Mouse (Mus musculus): ENCODE measurements around the gene Ttll7. TPM values are rescaled to one million over a fixed set of nuclear protein-coding genes. Genes with fewer than 3 reads are reported as not detected.

Ttll7 gene
- total and polyA plus RNA-seq, 2 experiments, result 0.21 to 1.8 TPM

- no peaks in the 10 kb centered on the region for H3K36me3 ChIP-seq (ENCODE audit: control insufficient read depth, insufficient read depth, low read length)
- H3K27me3 ChIP-seq (ENCODE audit: control insufficient read depth, insufficient read depth, low read length), result no peaks in the 10 kb centered on the region
- H3K79me2 ChIP-seq (ENCODE audit: control insufficient read depth, insufficient read depth, low read length), result no peaks in the 10 kb centered on the region
- no peak overlapping the region for H3K27ac ChIP-seq (replicated peaks; ENCODE audit: insufficient read depth, low read depth, low read length)
- no peaks in the 10 kb centered on the region for H3K4me1 ChIP-seq (ENCODE audit: control insufficient read depth, insufficient read depth, low read length)
- no peak overlapping the region for H3K4me3 ChIP-seq (ENCODE audit: insufficient read depth, low read depth, low read length)
- TF ChIP-seq CTCF (IDR thresholded peaks at IDR 0.05; ENCODE audit: low read depth, low read length) (no peak), POLR2A (IDR thresholded peaks at IDR 0.05; ENCODE audit: extremely low read depth, insufficient read depth, low read length) (no peak)
- H3K9ac ChIP-seq (ENCODE audit: low read depth, low read length), result no peak overlapping the region
- WGBS, result 87% methylated on average over 8 of the region's 8 CpGs
- DNase-seq (ENCODE audit: extremely low read depth, low read depth, low spot score), result no peak
Observed at GRCm38 (mm10) chr3:146896581-146896980, 44.4 kb downstream of the Ttll7 start.

GRCm38 (mm10) chr3:146900094-146900493 is 47.9 kb downstream of the Ttll7 start:
- Histone ChIP-seq H3K79me2 (ENCODE audit: control insufficient read depth, insufficient read depth, low read length) (no peaks in the 10 kb centered on the region), H3K36me3 (ENCODE audit: control insufficient read depth, insufficient read depth, low read length) (no peaks in the 10 kb centered on the region), H3K9ac (ENCODE audit: low read depth, low read length) (no peak overlapping the region), H3K4me3 (ENCODE audit: insufficient read depth, low read depth, low read length) (no peak overlapping the region), H3K4me1 (ENCODE audit: control insufficient read depth, insufficient read depth, low read length) (no peaks in the 10 kb centered on the region), H3K27ac (replicated peaks; ENCODE audit: insufficient read depth, low read depth, low read length) (no peak overlapping the region), H3K27me3 (ENCODE audit: control insufficient read depth, insufficient read depth, low read length) (no peaks in the 10 kb centered on the region)
- TF ChIP-seq CTCF (IDR thresholded peaks at IDR 0.05; ENCODE audit: low read depth, low read length) (peak; percentile 26; the same call in 1 of the 2 replicates), POLR2A (IDR thresholded peaks at IDR 0.05; ENCODE audit: extremely low read depth, insufficient read depth, low read length) (no peak)
- WGBS, result 84% methylated on average over 3 of the region's 3 CpGs
- DNase-seq (ENCODE audit: extremely low read depth, low read depth, low spot score), result no peak

- no peak for TF ChIP-seq POLR2A (IDR thresholded peaks at IDR 0.05; ENCODE audit: extremely low read depth, insufficient read depth, low read length)
- TF ChIP-seq CTCF (IDR thresholded peaks at IDR 0.05; ENCODE audit: low read depth, low read length), result no peak
- H3K27me3 ChIP-seq (ENCODE audit: control insufficient read depth, insufficient read depth, low read length), result no peaks in the 10 kb centered on the region
- no peak for DNase-seq (ENCODE audit: extremely low read depth, low read depth, low spot score)
- 74% methylated on average over 4 of the region's 4 CpGs for WGBS
- no peak overlapping the region for H3K9ac ChIP-seq (ENCODE audit: low read depth, low read length)
- H3K4me3 ChIP-seq (ENCODE audit: insufficient read depth, low read depth, low read length), result no peak overlapping the region
- no peaks in the 10 kb centered on the region for H3K4me1 ChIP-seq (ENCODE audit: control insufficient read depth, insufficient read depth, low read length)
- no peaks in the 10 kb centered on the region for H3K36me3 ChIP-seq (ENCODE audit: control insufficient read depth, insufficient read depth, low read length)
- no peaks in the 10 kb centered on the region for H3K79me2 ChIP-seq (ENCODE audit: control insufficient read depth, insufficient read depth, low read length)
- H3K27ac ChIP-seq (replicated peaks; ENCODE audit: insufficient read depth, low read depth, low read length), result no peak overlapping the region
Observed at GRCm38 (mm10) chr3:146901729-146902128, 49.6 kb downstream of the Ttll7 start.

- no peaks in the 10 kb centered on the region for H3K79me2 ChIP-seq (ENCODE audit: control insufficient read depth, insufficient read depth, low read length)
- H3K9ac ChIP-seq (ENCODE audit: low read depth, low read length), result no peak overlapping the region
- H3K4me1 ChIP-seq (ENCODE audit: control insufficient read depth, insufficient read depth, low read length), result no peaks in the 10 kb centered on the region
- H3K27me3 ChIP-seq (ENCODE audit: control insufficient read depth, insufficient read depth, low read length), result no peaks in the 10 kb centered on the region; the same call in 1 of the 2 replicates
- H3K4me3 ChIP-seq (ENCODE audit: insufficient read depth, low read depth, low read length), result no peak overlapping the region
- no peak overlapping the region for H3K27ac ChIP-seq (replicated peaks; ENCODE audit: insufficient read depth, low read depth, low read length)
- WGBS, result 68% methylated on average over 3 of the region's 3 CpGs
- DNase-seq (ENCODE audit: extremely low read depth, low read depth, low spot score), result no peak
- TF ChIP-seq CTCF (IDR thresholded peaks at IDR 0.05; ENCODE audit: low read depth, low read length) (no peak), POLR2A (IDR thresholded peaks at IDR 0.05; ENCODE audit: extremely low read depth, insufficient read depth, low read length) (no peak)
- H3K36me3 ChIP-seq (ENCODE audit: control insufficient read depth, insufficient read depth, low read length), result no peaks in the 10 kb centered on the region
Observed at GRCm38 (mm10) chr3:146905606-146906005, 53.4 kb downstream of the Ttll7 start.

- 71% methylated on average over 5 of the region's 5 CpGs for WGBS
- Histone ChIP-seq H3K4me1 (ENCODE audit: control insufficient read depth, insufficient read depth, low read length) (no peaks in the 10 kb centered on the region), H3K27me3 (ENCODE audit: control insufficient read depth, insufficient read depth, low read length) (no peaks in the 10 kb centered on the region; the same call in 1 of the 2 replicates), H3K36me3 (ENCODE audit: control insufficient read depth, insufficient read depth, low read length) (no peaks in the 10 kb centered on the region), H3K79me2 (ENCODE audit: control insufficient read depth, insufficient read depth, low read length) (no peaks in the 10 kb centered on the region), H3K4me3 (ENCODE audit: insufficient read depth, low read depth, low read length) (no peak overlapping the region), H3K9ac (ENCODE audit: low read depth, low read length) (no peak overlapping the region), H3K27ac (replicated peaks; ENCODE audit: insufficient read depth, low read depth, low read length) (no peak overlapping the region)
- DNase-seq (ENCODE audit: extremely low read depth, low read depth, low spot score), result no peak
- TF ChIP-seq POLR2A (IDR thresholded peaks at IDR 0.05; ENCODE audit: extremely low read depth, insufficient read depth, low read length) (no peak), CTCF (IDR thresholded peaks at IDR 0.05; ENCODE audit: low read depth, low read length) (no peak)
Observed at GRCm38 (mm10) chr3:146908922-146909321, 56.8 kb downstream of the Ttll7 start.

GRCm38 (mm10) chr3:146913107-146913506 is 60.9 kb downstream of the Ttll7 start:
- 91% methylated on average over 12 of the region's 12 CpGs for WGBS
- no peak overlapping the region for H3K27ac ChIP-seq (replicated peaks; ENCODE audit: insufficient read depth, low read depth, low read length)
- no peak overlapping the region for H3K9ac ChIP-seq (ENCODE audit: low read depth, low read length)
- no peaks in the 10 kb centered on the region for H3K79me2 ChIP-seq (ENCODE audit: control insufficient read depth, insufficient read depth, low read length)
- no peak for DNase-seq (ENCODE audit: extremely low read depth, low read depth, low spot score)
- TF ChIP-seq CTCF (IDR thresholded peaks at IDR 0.05; ENCODE audit: low read depth, low read length), result no peak
- no peak for TF ChIP-seq POLR2A (IDR thresholded peaks at IDR 0.05; ENCODE audit: extremely low read depth, insufficient read depth, low read length)
- no peaks in the 10 kb centered on the region for H3K36me3 ChIP-seq (ENCODE audit: control insufficient read depth, insufficient read depth, low read length)
- H3K4me1 ChIP-seq (ENCODE audit: control insufficient read depth, insufficient read depth, low read length), result no peaks in the 10 kb centered on the region
- H3K4me3 ChIP-seq (ENCODE audit: insufficient read depth, low read depth, low read length), result no peak overlapping the region
- no peaks in the 10 kb centered on the region; the same call in 1 of the 2 replicates for H3K27me3 ChIP-seq (ENCODE audit: control insufficient read depth, insufficient read depth, low read length)
